Mouse (Mus musculus) embryonic facial prominence, embryonic 14.5 days (tissue): ENCODE measurements around the gene Fam129c. TPM values are rescaled to one million over a fixed set of nuclear protein-coding genes. Genes with fewer than 3 reads are reported as not detected.

Experiments
- ATAC-seq: fragments of 200-750 bp; cut with Nextera tagmentation; 2 replicates; pipeline ENCODE4 v1.8.0; 2017; ENCODE audit warnings: low read depth, moderate number of reproducible peaks, moderate TSS enrichment
- DNase-seq: peaks from one replicate; pipeline ENCODE4 v3.0.0-alpha.2; 2015; ENCODE audit warnings: low spot score
- H3K27ac ChIP-seq: fragments of 300-500 bp; sonication (generic); replicated peaks from 2 replicates; pipeline ENCODE4 v1.5.1; 2014; ENCODE audit warnings: low read depth, mild to moderate bottlenecking, low read length, moderate library complexity
- H3K27me3 ChIP-seq: fragments of 300-500 bp; sonication (generic); replicated peaks from 2 replicates; pipeline ENCODE4 v1.6.1; 2014; ENCODE audit warnings: low read length; ENCODE audit not compliant: control insufficient read depth, insufficient read depth
- H3K36me3 ChIP-seq: fragments of 300-500 bp; sonication (generic); 2 replicates; pipeline ENCODE4 v1.6.1; 2014; ENCODE audit warnings: low read length, mixed read lengths; ENCODE audit not compliant: control insufficient read depth, insufficient read depth
- H3K4me1 ChIP-seq: fragments of 300-500 bp; sonication (generic); 2 replicates; pipeline ENCODE4 v1.6.1; 2014; ENCODE audit warnings: antibody characterized with exemption, low read length; ENCODE audit not compliant: control insufficient read depth, insufficient read depth
- H3K4me2 ChIP-seq: fragments of 300-500 bp; sonication (generic); 2 replicates; pipeline ENCODE4 v1.6.1; 2014; ENCODE audit warnings: low read depth, mild to moderate bottlenecking, low read length, moderate library complexity, mixed read lengths
- H3K4me3 ChIP-seq: fragments of 300-500 bp; sonication (generic); 2 replicates; pipeline ENCODE4 v1.5.1; 2014; ENCODE audit warnings: low read depth, mild to moderate bottlenecking, low read length
- H3K9ac ChIP-seq: fragments of 300-500 bp; sonication (generic); 2 replicates; pipeline ENCODE4 v1.6.1; 2014; ENCODE audit warnings: low read depth, mild to moderate bottlenecking, low read length, moderate library complexity, mixed read lengths
- H3K9me3 ChIP-seq: fragments of 300-500 bp; sonication (generic); 2 replicates; pipeline ENCODE4 v1.6.1; 2016; ENCODE audit warnings: low read length; ENCODE audit not compliant: control insufficient read depth
- WGBS: fragments of 180-500 bp; shearing (Covaris S2); extraction: QIAGEN DNeasy Blood & Tissue Kit; methylation state at CpG from one replicate; pipeline ENCODE4 v1.1.7; 2014; 5-methylcytosine and 5-hydroxymethylcytosine counted together
- polyA plus RNA-seq: library from polyadenylated mRNA; unstranded; fragments of >200 nt; fragmentation: Nextera tagmentation; extraction: Ambion mirVana; gene quantifications from 2 replicates; pipeline ENCODE4 v1.2.1, GENCODE M21; 2014

Fam129c gene
- polyA plus RNA-seq, 1 experiment from 2014 or later, result 2.3 TPM

GRCm38 (mm10) chr8:71569366-71570290 is 27.8 kb upstream of the Fam129c start:
- H3K36me3 ChIP-seq, result no peaks in the 10 kb centered on the region
- no peaks in the 10 kb centered on the region for H3K9me3 ChIP-seq
- H3K4me3 ChIP-seq, result peak overlapping the region; percentile 62
- peaks cover 19% of the 10 kb centered on the region; the same call in 1 of the 2 replicates for H3K4me1 ChIP-seq
- peak overlapping the region; percentile 81 for H3K27ac ChIP-seq
- peak; percentile 75 for ATAC-seq
- peak overlapping the region; percentile 87 for H3K4me2 ChIP-seq
- peak; percentile 96 for DNase-seq
- H3K9ac ChIP-seq, result peak overlapping the region; percentile 74
- WGBS, result under 1% methylated on average over 47 of the region's 51 CpGs
- H3K27me3 ChIP-seq, result no peaks in the 10 kb centered on the region; the same call in 1 of the 2 replicates

GRCm38 (mm10) chr8:71570291-71570954 is 27.0 kb upstream of the Fam129c start:
- Histone ChIP-seq H3K4me3 (peak overlapping the region; percentile 62), H3K4me2 (peak overlapping the region; percentile 87), H3K36me3 (no peaks in the 10 kb centered on the region), H3K9me3 (no peaks in the 10 kb centered on the region), H3K27me3 (no peaks in the 10 kb centered on the region; the same call in 1 of the 2 replicates), H3K27ac (peak overlapping the region; percentile 81), H3K4me1 (peaks cover 19% of the 10 kb centered on the region; the same call in 1 of the 2 replicates), H3K9ac (peak overlapping the region; percentile 74)
- peak; percentile 91 for ATAC-seq
- peak; percentile 99 for DNase-seq
- WGBS, result under 1% methylated on average over 39 of the region's 41 CpGs

- Histone ChIP-seq H3K27me3 (no peaks in the 10 kb centered on the region; the same call in 1 of the 2 replicates), H3K4me2 (peak overlapping the region; percentile 87; the same call in 1 of the 2 replicates), H3K4me3 (no peak overlapping the region), H3K27ac (no peak overlapping the region), H3K36me3 (no peaks in the 10 kb centered on the region), H3K9me3 (no peaks in the 10 kb centered on the region), H3K4me1 (peaks cover 19% of the 10 kb centered on the region; the same call in 1 of the 2 replicates), H3K9ac (no peak overlapping the region)
- 82% methylated on average over 2 of the region's 2 CpGs for WGBS
- DNase-seq, result no peak
- no peak for ATAC-seq
Measured at GRCm38 (mm10) chr8:71572077-71572476, 25.4 kb upstream of the Fam129c start.

- peaks cover 19% of the 10 kb centered on the region; the same call in 1 of the 2 replicates for H3K4me1 ChIP-seq
- ATAC-seq, result no peak
- peak overlapping the region; percentile 5; the same call in 1 of the 2 replicates for H3K4me2 ChIP-seq
- 0 out of 2 replicates have a peak overlapping the region, but pooled peaks have one; percentile 28 for H3K9ac ChIP-seq
- no peaks in the 10 kb centered on the region for H3K27me3 ChIP-seq
- peak; percentile 81 for DNase-seq
- WGBS, result 74% methylated on average over 8 of the region's 9 CpGs
- no peaks in the 10 kb centered on the region for H3K36me3 ChIP-seq
- H3K27ac ChIP-seq, result no peak overlapping the region; the same call in 1 of the 2 replicates
- H3K9me3 ChIP-seq, result no peaks in the 10 kb centered on the region
- H3K4me3 ChIP-seq, result no peak overlapping the region
Measured at GRCm38 (mm10) chr8:71572847-71573633, 24.4 kb upstream of the Fam129c start.

GRCm38 (mm10) chr8:71574426-71574825 is 23.0 kb upstream of the Fam129c start:
- DNase-seq (no peak), ATAC-seq (no peak)
- H3K9ac ChIP-seq, result no peak overlapping the region
- H3K9me3 ChIP-seq, result no peaks in the 10 kb centered on the region
- H3K4me3 ChIP-seq, result no peak overlapping the region
- H3K4me1 ChIP-seq, result peaks cover 12% of the 10 kb centered on the region; the same call in 1 of the 2 replicates
- H3K27ac ChIP-seq, result no peak overlapping the region
- H3K36me3 ChIP-seq, result no peaks in the 10 kb centered on the region
- H3K4me2 ChIP-seq, result no peak overlapping the region
- 69% methylated on average over 7 of the region's 7 CpGs for WGBS
- H3K27me3 ChIP-seq, result no peaks in the 10 kb centered on the region

- Histone ChIP-seq H3K9me3 (no peaks in the 10 kb centered on the region), H3K9ac (no peak overlapping the region), H3K27me3 (no peaks in the 10 kb centered on the region), H3K36me3 (no peaks in the 10 kb centered on the region), H3K4me1 (peaks cover 12% of the 10 kb centered on the region; the same call in 1 of the 2 replicates), H3K4me3 (no peak overlapping the region), H3K27ac (no peak overlapping the region), H3K4me2 (no peak overlapping the region)
- WGBS, result 46% methylated on average over 1 of the region's 1 CpGs
- ATAC-seq (no peak), DNase-seq (no peak)
Measured at GRCm38 (mm10) chr8:71575020-71575419, 22.4 kb upstream of the Fam129c start.

GRCm38 (mm10) chr8:71577856-71578387 is 19.5 kb upstream of the Fam129c start:
- Histone ChIP-seq H3K27me3 (no peaks in the 10 kb centered on the region), H3K9ac (no peak overlapping the region), H3K36me3 (no peaks in the 10 kb centered on the region), H3K4me3 (no peak overlapping the region), H3K9me3 (no peaks in the 10 kb centered on the region), H3K27ac (no peak overlapping the region), H3K4me2 (no peak overlapping the region), H3K4me1 (0 out of 2 replicates have a peak, but pooled peaks cover under 1% of the 10 kb centered on the region)
- WGBS, result 59% methylated on average over 4 of the region's 4 CpGs
- ATAC-seq (no peak), DNase-seq (no peak)

- no peak overlapping the region for H3K4me3 ChIP-seq
- H3K27me3 ChIP-seq, result no peaks in the 10 kb centered on the region
- H3K9ac ChIP-seq, result no peak overlapping the region
- DNase-seq (no peak), ATAC-seq (no peak)
- 93% methylated on average over 1 of the region's 1 CpGs for whole genome bisulfite sequencing
- no peaks in the 10 kb centered on the region for H3K4me1 ChIP-seq
- no peak overlapping the region for H3K4me2 ChIP-seq
- no peaks in the 10 kb centered on the region for H3K9me3 ChIP-seq
- no peak overlapping the region for H3K27ac ChIP-seq
- no peaks in the 10 kb centered on the region for H3K36me3 ChIP-seq
Measured at GRCm38 (mm10) chr8:71579009-71579408, 18.4 kb upstream of the Fam129c start.
